Mouse (Mus musculus): Measurements from ENCODE around the gene Runx2. TPM values are rescaled to one million over a fixed set of nuclear protein-coding genes. Genes with fewer than 3 reads are reported as not detected.
A peak's percentile ranks its signal among the peaks of the same experiment; 100 is the strongest.

Runx2 gene
- total RNA-seq, 2 experiments from 2014 or later = 15.6 to 52.6 TPM

GRCm38 (mm10) chr17:44718591-44718990 lies 96.0 kb downstream of the Runx2 start:
- peak; percentile 63 for ATAC-seq (ENCODE audit: poor library complexity, severe bottlenecking)

- peak; percentile 32; the same call in 1 of the 2 replicates for ATAC-seq (ENCODE audit: poor library complexity, severe bottlenecking)
These were observed 96.6 kb downstream of the Runx2 start for GRCm38 (mm10) chr17:44718036-44718435.

GRCm38 (mm10) chr17:44714116-44714515 lies 100.5 kb downstream of the Runx2 start:
- ATAC-seq (ENCODE audit: poor library complexity, severe bottlenecking) = no peak

- ATAC-seq (ENCODE audit: poor library complexity, severe bottlenecking) = no peak
These were observed 101.2 kb downstream of the Runx2 start for GRCm38 (mm10) chr17:44713404-44713803.

- peak; percentile 88 for ATAC-seq (ENCODE audit: poor library complexity, severe bottlenecking)
These were observed 104.9 kb downstream of the Runx2 start for GRCm38 (mm10) chr17:44709516-44710252.

GRCm38 (mm10) chr17:44707956-44708355 lies 106.6 kb downstream of the Runx2 start:
- no peak for ATAC-seq (ENCODE audit: poor library complexity, severe bottlenecking)

GRCm38 (mm10) chr17:44706531-44706930 lies 108.1 kb downstream of the Runx2 start:
- ATAC-seq (ENCODE audit: poor library complexity, severe bottlenecking) = no peak

GRCm38 (mm10) chr17:44702506-44703298 lies 111.9 kb downstream of the Runx2 start:
- peak; percentile 64 for ATAC-seq (ENCODE audit: poor library complexity, severe bottlenecking)

GRCm38 (mm10) chr17:44701531-44701930 lies 113.1 kb downstream of the Runx2 start:
- ATAC-seq (ENCODE audit: poor library complexity, severe bottlenecking) = no peak

DNA sequence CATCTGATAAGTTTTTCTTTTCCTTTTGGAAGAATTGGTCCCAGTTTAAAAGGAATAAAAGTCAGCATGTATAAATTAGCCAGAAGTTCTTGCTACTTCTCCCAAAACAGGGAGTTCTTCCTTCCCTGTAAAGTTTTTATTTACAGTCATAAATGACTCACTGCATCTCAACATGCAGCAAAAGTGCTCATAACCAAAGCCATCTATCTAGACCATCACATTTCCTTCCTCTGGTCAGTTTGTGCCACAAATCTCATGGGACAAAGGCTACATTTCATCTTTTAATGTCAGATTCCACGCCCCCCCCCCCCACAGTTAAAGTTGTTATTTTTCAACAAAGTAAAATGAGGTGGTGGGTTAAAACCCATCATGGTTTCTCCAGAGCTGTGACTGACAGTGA lies 114.3 kb downstream of the Runx2 start:
- ATAC-seq (ENCODE audit: poor library complexity, severe bottlenecking) = no peak

DNA sequence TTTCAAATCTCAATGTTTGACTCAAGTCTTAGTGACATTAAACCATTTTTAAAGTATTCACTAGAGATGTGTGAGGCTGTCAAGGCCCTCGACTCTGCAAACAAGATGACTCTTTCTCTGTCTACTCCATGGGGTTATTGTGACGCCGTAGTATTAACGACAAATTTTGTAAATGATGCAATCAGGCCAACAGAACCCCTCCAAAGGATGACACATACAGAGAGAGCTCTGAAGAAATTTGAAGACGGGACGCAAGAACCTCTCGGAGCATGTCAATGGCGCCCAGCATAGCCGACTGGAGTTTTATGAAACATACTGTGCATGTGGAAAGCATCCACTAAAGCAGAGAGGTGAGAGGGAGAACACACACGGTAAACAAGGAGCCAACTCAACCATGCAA lies 117.5 kb downstream of the Runx2 start:
- ATAC-seq (ENCODE audit: poor library complexity, severe bottlenecking) = peak; percentile 27

DNA sequence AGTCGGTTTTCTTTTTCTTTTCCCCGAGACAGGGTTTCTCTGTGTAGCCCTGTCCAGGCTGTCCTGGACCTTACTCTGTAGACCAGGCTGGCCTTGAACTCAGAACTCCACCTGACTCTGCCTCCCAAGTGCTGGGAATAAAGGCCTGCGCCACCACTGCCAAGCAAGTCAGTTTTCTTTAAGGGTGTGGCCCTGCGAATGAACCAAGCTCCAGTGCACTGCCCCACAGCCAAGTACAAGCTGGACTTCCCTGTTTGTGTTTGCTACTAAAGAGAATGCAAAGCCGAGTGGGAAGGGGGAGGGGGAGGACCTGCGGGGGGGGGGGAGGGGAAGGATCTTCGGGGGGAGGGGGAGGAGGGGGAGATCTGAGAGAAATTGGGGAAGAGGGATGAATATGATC lies 121.0 kb downstream of the Runx2 start:
- peak; percentile 65 for ATAC-seq (ENCODE audit: poor library complexity, severe bottlenecking)

- peak; percentile 45; the same call in 1 of the 2 replicates for ATAC-seq (ENCODE audit: poor library complexity, severe bottlenecking)
These were observed 123.1 kb downstream of the Runx2 start for GRCm38 (mm10) chr17:44691517-44691916.

DNA sequence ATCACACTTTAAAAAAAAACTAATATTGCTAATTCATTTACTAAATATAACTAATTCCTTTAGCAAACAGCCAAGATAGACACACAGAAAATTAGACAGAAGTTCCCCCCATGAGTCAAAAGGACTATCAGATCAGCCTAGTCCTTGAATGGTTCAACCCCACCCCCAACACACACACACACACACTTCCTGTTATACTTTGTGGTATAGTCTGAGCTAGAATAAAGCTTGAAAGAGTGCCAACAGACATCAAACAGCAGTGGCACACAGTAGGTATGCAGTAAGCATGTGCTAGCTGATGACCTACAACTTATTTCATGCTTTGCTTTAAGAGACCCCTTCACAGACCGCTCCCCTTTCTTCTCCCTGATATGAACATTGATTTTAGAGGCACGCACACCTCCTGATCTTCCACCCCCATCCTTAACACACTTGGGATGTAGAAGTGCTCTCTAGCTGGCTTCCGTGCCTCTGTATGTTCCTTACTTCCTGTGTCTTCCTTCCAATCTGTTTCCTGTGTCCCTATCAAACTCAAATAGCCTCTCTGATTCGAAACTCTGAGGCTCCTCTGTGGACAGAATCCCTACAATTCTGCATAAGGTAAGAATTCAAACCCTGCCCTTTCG lies 124.1 kb downstream of the Runx2 start:
- ATAC-seq (ENCODE audit: poor library complexity, severe bottlenecking) = peak; percentile 74

DNA sequence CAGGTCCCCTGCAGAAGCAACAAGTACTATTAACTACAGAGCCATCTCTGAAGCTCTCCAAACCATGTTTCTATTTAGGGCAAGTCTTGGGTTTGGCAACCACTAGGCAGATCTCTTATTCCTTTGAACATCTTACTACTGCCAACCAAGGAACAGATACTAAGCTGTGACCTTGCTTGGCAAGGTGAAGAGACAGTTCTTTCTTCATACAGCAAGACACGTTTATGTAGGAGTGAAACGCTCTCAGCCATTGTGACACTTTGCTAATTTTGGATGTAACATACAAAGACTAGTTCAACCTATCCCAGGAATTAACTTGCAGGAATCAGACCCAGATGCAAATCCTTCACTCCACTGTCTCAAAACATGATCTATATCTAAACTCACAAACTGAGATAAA lies 126.3 kb downstream of the Runx2 start:
- no peak for ATAC-seq (ENCODE audit: poor library complexity, severe bottlenecking)

DNA sequence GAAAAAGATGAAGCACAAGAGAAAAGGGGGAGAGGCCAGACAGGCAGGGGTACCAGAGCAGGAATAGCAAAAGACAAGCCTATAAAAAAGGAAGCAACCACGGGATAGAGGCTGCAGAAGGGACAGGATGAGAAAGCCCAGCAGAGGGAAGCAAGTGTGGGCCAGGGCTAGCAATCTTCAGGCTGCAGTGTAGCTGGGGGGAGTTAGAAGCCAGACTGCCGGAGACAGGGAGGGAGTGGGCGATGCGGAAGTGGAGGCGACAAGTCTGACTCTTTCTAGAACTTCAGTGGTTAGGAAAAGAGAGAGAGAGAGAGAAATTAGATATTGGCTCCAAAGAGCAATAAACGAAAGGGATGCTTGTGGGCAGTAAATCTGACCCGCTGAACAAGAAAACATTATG lies 129.1 kb downstream of the Runx2 start:
- ATAC-seq (ENCODE audit: poor library complexity, severe bottlenecking) = no peak

GRCm38 (mm10) chr17:44683026-44683425 lies 131.6 kb downstream of the Runx2 start:
- ATAC-seq (ENCODE audit: poor library complexity, severe bottlenecking) = no peak

- no peak for ATAC-seq (ENCODE audit: poor library complexity, severe bottlenecking)
These were observed 136.8 kb downstream of the Runx2 start for GRCm38 (mm10) chr17:44677782-44678181.

GRCm38 (mm10) chr17:44672806-44673205 lies 141.8 kb downstream of the Runx2 start:
- ATAC-seq (ENCODE audit: poor library complexity, severe bottlenecking) = peak; percentile 64

GRCm38 (mm10) chr17:44671946-44672692 lies 142.5 kb downstream of the Runx2 start:
- peak; percentile 71 for ATAC-seq (ENCODE audit: poor library complexity, severe bottlenecking)

GRCm38 (mm10) chr17:44669985-44670384 lies 144.6 kb downstream of the Runx2 start:
- ATAC-seq (ENCODE audit: poor library complexity, severe bottlenecking) = no peak
